Mouse (Mus musculus): ENCODE measurements at regions not wholly inside any gene's neighbourhood (a gene's known extent, or its start where the extent isn't known, plus 50 kb on each side); places are given as distances from the start of the nearest gene placed in this dataset.

DNA sequence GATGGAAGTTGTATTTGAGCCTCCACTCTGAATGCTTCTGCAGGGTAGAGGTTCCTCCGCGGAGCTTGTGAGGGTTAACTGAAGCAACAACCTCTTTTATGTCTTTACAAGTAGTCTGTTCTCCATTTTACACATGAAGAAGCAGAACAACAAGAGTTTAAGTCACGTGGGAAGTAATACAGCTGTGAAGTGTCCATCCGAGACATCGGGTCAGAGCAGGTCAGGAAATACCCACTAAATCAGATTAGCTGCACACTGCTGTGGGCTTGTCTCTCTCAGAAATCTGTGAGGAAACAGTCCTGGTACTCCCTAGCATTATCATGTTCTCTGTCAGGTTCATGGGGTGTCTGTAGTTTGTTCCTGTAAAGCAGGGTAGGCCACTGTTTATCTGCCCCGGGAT, 262.1 kb downstream of the Cog6 start:
- no peak for TF ChIP-seq CTCF (IDR thresholded peaks at IDR 0.05; ENCODE audit: insufficient read depth, low read length)
- no peak for TF ChIP-seq POLR2A (IDR thresholded peaks at IDR 0.05; ENCODE audit: borderline replicate concordance, extremely low read depth, low read depth, low read length)
